Mouse (Mus musculus): ENCODE data around the gene Cish.

The Cish gene

DNA sequence AAGGTAGTCTGAATTCAATTTTAAA is at the start of gene Cish:
Gene Cish (plus strand): TSS at position 11 of the 25 bp plus-strand sequence.
- ChIA-PET POLR2A (interaction anchor here in 3 of 4 experiments (1.2 to 2.6 kb wide), 15 partner anchors 12 to 405 kb away, joined by 3 to 15 read pairs (median 6); partner anchors contain the start of genes 6430571L13Rik (in 2 of the 3) and Manf (in 2 of the 3)), CTCF (interaction anchor here in 3 of 4 experiments (1.1 to 4.6 kb wide), 10 partner anchors 31 to 652 kb away, joined by 3 to 22 read pairs (median 4); no protein-coding TSS in a partner anchor)

- CTCF ChIA-PET = interaction anchor here (0.6 to 3.2 kb wide), 10 partner anchors 11 to 610 kb away, joined by 3 to 28 read pairs (median 3); partner anchors contain the start of genes Mapkapk3 (in 2 of the 4) and Dock3 (in 1 of the 4)
- POLR2A ChIA-PET = interaction anchor here in 1 of 4 experiments (1.4 kb wide), 1 partner anchor 44 kb away, joined by 4 read pairs; the partner anchor contains the start of gene Mapkapk3
Measured at GRCm38 (mm10) chr9:107246170-107246569, 49.7 kb upstream of the Cish start.

GRCm38 (mm10) chr9:107249154-107249553 is 46.7 kb upstream of the Cish start:
- CTCF ChIA-PET = interaction anchor here in 2 of 4 experiments (0.7 to 1.7 kb wide), 2 partner anchors 38 to 69 kb away, joined by 3 to 4 read pairs; no protein-coding TSS in a partner anchor

GRCm38 (mm10) chr9:107250416-107251337 is 45.1 kb upstream of the Cish start:
- POLR2A ChIA-PET = interaction anchor here in 2 of 4 experiments (0.8 to 2.6 kb wide), 4 partner anchors 29 to 359 kb away, joined by 3 to 9 read pairs (median 3); partner anchors contain the start of genes Manf (in 1 of the 2) and Mapkapk3 (in 1 of the 2)
- CTCF ChIA-PET = interaction anchor here in 1 of 4 experiments (0.5 kb wide), 1 partner anchor 17 kb away, joined by 13 read pairs; no protein-coding TSS in a partner anchor

More at GRCm38 (mm10) chr9:107249154-107249553, 46.7 kb upstream of the Cish start:
- POLR2A ChIA-PET = interaction anchor here in 1 of 4 experiments (2.6 kb wide), 1 partner anchor 40 kb away, joined by 9 read pairs; the partner anchor contains the start of gene Mapkapk3

DNA sequence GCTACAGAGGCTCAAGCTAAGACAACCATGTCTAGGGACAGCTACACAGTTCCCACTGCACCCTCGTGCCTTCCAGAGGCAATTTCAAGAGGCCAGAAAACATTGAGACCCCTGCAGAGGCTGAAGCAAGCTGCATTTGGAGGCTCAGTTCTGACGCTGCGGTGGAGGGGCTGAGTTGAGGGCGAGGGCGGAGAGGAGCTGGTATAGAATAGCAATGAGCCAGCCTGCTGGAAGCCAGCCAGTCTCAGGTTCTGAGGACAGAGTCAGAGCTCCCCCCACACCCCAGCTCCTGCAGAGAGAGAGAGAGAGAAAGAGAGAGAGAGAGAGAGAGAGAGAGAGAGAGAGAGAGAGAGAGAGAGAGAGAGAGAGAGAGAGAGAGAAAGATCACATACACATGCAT is 43.7 kb upstream of the Cish start:
- ChIA-PET CTCF (interaction anchor here in 2 of 4 experiments (0.6 to 0.9 kb wide), 4 partner anchors 38 to 571 kb away, joined by 3 to 4 read pairs (median 4); partner anchors contain the start of gene Mapkapk3 (in 1 of the 2)), POLR2A (interaction anchor here in 2 of 4 experiments (1.2 to 1.4 kb wide), 3 partner anchors 27 to 38 kb away, joined by 3 to 4 read pairs (median 3); partner anchors contain the start of gene Mapkapk3 (in 1 of the 2))

DNA sequence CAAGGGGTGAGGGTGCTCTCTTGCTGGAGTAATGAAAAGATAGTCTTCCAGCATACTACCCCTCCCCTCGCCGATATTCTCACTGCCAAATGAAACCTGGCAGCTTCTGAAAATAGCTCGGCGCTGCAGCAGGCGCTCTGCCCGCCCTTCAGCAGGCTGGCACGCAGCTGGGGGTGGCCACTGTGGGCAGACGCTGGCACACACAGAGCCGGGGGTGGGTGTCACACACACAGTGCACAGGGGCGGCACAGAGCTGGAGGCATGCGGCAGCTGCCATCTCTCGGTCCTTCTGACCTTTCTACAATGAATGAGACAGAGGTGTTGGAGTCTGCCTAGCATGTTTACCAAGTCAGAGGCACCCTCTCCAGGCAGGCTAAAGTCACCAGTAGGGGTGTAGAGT is 41.4 kb upstream of the Cish start:
- ChIA-PET POLR2A (interaction anchor here in 2 of 4 experiments (1.0 to 1.4 kb wide), 4 partner anchors 10 to 86 kb away, joined by 3 to 4 read pairs (median 3); partner anchors contain the start of genes 6430571L13Rik (in 1 of the 2) and Dock3 (in 1 of the 2)), CTCF (no interaction called here)

- ChIA-PET POLR2A (interaction anchor here in 1 of 4 experiments (1.0 to 1.4 kb wide), 2 partner anchors 10 to 86 kb away, joined by 3 read pairs; partner anchors contain the start of gene 6430571L13Rik), CTCF (no interaction called here)
Measured at GRCm38 (mm10) chr9:107254925-107255324, 40.9 kb upstream of the Cish start.

DNA sequence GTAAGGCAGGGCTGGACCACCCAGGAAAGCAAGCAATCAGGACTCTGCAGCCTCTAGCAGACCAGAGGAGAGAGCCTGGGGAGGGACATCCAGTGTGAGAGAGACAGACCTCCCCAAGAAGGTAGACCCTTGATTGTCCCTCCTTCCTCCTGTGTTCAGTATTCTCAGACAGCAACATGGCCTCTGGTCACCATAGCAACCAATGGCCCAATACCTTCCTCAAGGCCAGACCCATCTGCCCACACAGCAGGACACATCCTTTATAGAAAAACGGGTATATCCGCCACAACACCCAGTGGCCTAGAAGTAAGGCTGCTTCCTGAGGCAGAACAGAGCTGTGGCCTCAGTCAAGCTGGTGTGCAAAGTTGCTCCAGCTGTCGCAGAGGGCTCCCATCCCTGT is 40.2 kb upstream of the Cish start:
- ChIA-PET CTCF (no interaction called here), POLR2A (interaction anchor here in 1 of 4 experiments (0.9 kb wide), 1 partner anchor 79 kb away, joined by 4 read pairs; no protein-coding TSS in a partner anchor)

- ChIA-PET POLR2A (interaction anchor here in 2 of 4 experiments (0.6 to 1.0 kb wide), 2 partner anchors 40 to 1006 kb away, joined by 4 read pairs; no protein-coding TSS in a partner anchor), CTCF (interaction anchor here in 1 of 4 experiments (0.7 kb wide), 1 partner anchor 431 kb away, joined by 3 read pairs; no protein-coding TSS in a partner anchor)
Measured at GRCm38 (mm10) chr9:107259571-107259970, 36.3 kb upstream of the Cish start.

DNA sequence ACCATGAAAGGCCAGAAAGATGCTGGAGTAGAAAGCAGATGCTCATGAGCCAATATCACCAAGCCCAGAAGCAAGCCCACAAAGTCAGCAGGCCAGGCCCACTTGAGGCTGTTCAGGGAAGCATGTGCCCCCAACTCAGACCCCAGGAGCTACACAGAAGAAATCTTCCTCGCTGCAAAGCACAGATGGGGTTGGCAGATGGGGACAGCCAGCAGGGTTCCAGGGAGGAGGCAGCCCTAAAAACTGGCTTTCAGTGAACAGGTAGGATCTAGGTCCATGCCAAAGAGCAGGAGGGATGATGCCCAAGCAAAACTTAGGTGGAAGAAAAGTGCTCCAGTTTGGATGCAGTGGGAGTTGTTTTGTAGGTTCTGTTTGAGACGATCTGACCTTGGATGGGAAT is 35.4 kb upstream of the Cish start:
- ChIA-PET CTCF (no interaction called here), POLR2A (no interaction called here)

DNA sequence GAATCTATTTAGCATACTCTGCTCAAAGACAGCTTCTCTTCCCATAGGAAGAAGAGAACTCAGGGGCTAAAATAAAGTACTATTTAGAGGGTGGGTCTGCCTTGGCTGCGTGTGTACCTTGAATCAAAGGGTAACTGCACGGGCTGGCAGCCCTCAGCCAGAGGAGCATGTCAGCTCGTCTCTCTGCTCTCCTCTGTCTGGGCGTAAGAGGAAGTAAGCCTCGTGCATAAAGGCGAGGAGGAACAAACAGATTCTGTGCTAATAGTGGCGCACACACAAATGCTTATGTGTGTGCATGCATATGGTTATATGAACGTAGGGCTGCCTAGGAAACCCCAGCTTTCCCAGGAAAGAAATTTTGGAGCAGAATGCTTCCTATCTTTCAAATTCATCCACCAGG is 35.0 kb upstream of the Cish start:
- ChIA-PET POLR2A (no interaction called here), CTCF (no interaction called here)

DNA sequence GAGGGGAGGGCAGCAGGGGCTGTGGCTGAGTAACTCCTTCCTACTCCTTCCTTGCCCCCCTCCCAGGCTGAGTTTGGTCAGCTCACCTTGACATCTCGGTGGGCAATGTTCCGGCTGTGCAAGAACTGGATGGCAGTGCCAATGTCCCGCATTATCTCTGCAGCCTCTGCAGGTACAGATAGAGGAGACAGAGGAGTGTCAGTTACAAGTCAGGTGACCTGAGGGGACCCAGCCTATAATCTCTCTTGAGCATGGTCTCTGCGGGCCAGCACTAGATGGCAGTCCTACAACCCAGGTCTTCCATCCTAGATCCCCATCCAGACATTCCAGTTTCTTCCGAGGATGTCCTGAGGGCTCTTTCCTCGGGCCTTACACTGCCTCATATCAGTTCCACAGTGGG is 34.0 kb upstream of the Cish start:
- CTCF ChIA-PET = no interaction called here
- POLR2A ChIA-PET = no interaction called here

- ChIA-PET POLR2A (interaction anchor here in 3 of 4 experiments (0.6 to 1.6 kb wide), 3 partner anchors 12 to 63 kb away, joined by 3 read pairs; no protein-coding TSS in a partner anchor), CTCF (no interaction called here)
Measured at GRCm38 (mm10) chr9:107262375-107262774, 33.5 kb upstream of the Cish start.

- CTCF ChIA-PET = interaction anchor here in 2 of 4 experiments (0.6 to 1.3 kb wide), 2 partner anchors 26 kb away, joined by 3 read pairs; partner anchors contain the start of gene Mapkapk3 (in 2 of the 2)
- POLR2A ChIA-PET = interaction anchor here in 1 of 4 experiments (0.6 to 1.6 kb wide), 4 partner anchors 11 to 420 kb away, joined by 3 to 4 read pairs (median 3); no protein-coding TSS in a partner anchor
Measured at GRCm38 (mm10) chr9:107263912-107264311, 31.9 kb upstream of the Cish start.

DNA sequence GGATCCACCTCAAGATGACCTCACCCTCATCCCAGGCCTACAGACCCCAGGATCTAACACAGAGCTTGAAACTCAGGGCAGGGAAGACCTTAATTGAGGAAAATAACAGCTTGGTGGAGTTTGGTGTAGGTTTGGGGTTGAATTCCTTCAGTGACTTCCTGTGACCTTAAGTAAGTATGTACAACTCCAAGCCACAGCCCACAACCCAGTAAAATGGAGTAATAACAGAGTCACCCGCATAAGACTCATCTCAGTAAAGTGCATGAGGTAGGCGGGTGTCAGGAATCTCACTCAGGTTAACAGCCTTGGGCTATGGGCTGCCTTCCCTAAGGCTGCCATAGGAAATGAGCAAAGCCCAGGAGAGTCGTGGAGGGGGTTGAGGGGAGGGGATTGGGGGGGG is 31.1 kb upstream of the Cish start:
- POLR2A ChIA-PET = interaction anchor here (0.6 to 2.0 kb wide), 9 partner anchors 10 to 421 kb away, joined by 3 to 9 read pairs (median 3); partner anchors contain the start of gene Manf (in 1 of the 4)
- CTCF ChIA-PET = interaction anchor here in 2 of 4 experiments (0.7 to 1.0 kb wide), 2 partner anchors 11 to 25 kb away, joined by 4 read pairs; partner anchors contain the start of gene Mapkapk3 (in 1 of the 2)

DNA sequence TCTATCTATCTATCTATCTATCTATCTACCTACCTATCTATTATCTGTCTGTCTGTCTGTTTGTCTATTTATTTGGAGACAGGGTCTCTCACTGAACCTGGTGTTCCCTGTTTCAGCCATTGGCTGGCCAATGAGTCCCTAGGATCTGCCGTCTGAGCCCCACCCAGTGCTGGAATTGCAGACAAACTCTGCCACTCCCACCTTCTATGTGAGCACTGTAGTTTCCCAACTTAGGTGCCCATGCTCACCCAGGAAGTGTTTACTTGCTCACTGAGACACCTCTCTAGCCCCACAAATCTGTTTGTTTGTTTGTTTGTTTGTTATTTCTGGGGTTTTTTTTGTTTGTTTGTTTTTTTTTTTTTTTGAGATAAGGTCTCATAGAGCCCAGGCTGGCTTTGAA is 28.8 kb upstream of the Cish start:
- CTCF ChIA-PET = interaction anchor here in 1 of 4 experiments (0.8 kb wide), 1 partner anchor 16 kb away, joined by 13 read pairs; no protein-coding TSS in a partner anchor

DNA sequence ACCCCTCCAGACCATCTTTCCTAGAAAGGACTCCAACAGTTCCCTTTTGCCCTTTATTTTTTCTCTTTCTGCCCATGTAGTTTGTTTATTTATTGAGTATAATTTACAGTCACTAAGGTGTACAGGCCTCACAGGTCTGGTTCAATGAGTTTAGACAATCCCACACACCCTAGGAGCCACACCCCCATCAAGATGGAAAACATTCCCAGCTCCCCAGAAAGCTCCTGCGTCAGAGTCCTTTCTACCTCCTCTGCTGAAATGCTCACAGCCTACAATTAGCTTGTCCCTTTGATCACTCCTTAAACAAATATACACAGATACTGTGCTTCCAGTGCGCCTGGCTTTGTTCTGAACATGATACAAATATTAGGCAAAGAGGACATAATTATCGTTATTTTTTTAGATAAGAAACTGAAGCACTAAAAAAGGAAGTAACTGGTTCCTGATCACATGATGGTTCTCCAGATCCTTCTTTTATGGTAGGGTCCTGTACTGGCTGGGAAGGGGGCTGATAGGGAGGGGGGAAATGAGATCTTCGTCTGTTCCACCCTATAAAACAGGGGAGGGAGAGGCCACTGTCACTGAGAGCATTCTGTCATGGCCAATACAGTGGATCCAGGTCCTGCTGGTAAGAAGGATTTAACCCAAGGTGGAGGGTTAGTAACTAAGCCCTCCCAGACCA is 28.0 kb upstream of the Cish start:
- ChIA-PET POLR2A (interaction anchor here in 2 of 4 experiments (0.6 to 0.7 kb wide), 2 partner anchors 22 to 32 kb away, joined by 3 read pairs; partner anchors contain the start of gene Mapkapk3 (in 1 of the 2)), CTCF (interaction anchor here (0.5 to 1.1 kb wide), 6 partner anchors 10 to 160 kb away, joined by 3 to 13 read pairs (median 6); no protein-coding TSS in a partner anchor)

More for the DNA sequence above, 28.8 kb upstream of the Cish start:
- POLR2A ChIA-PET = no interaction called here

DNA sequence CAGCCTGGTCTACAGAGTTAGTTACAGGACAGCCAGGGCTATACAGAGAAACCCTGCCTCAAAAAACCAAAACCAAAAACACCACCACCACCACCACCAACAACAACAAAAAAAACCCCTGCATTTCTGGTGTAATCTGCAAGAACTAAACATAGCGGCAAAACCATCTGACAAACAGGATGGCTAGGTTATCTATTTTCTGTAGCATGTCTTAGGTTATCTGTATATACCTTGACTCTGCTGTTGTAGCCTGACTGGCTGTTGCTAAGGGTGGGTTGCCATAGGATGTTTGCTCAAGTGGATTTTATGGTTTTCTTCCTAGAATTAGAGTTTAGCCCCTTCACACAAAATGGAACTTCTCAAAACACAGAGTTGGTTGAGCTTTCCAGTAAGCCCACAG is 26.1 kb upstream of the Cish start:
- POLR2A ChIA-PET = interaction anchor here in 1 of 4 experiments (1.5 to 3.3 kb wide), 2 partner anchors 10 to 15 kb away, joined by 3 to 15 read pairs; no protein-coding TSS in a partner anchor

More for the DNA sequence above, 26.1 kb upstream of the Cish start:
- CTCF ChIA-PET = interaction anchor here in 2 of 4 experiments (0.7 to 1.0 kb wide), 2 partner anchors 20 kb away, joined by 3 read pairs; partner anchors contain the start of gene Mapkapk3 (in 1 of the 2)
